Mouse (Mus musculus) heart, embryonic 16.5 days (tissue): ENCODE measurements around the gene Dvl1. TPM values are rescaled to one million over a fixed set of nuclear protein-coding genes. Genes with fewer than 3 reads are reported as not detected.
A peak's percentile ranks its signal among the peaks of the same experiment; 100 is the strongest.

Experiments used
- ATAC-seq: fragments of 200-750 bp; cut with Nextera tagmentation; replicated peaks from 2 replicates; pipeline ENCODE4 v1.8.0; 2017; ENCODE audit warnings: moderate number of reproducible peaks; ENCODE audit not compliant: insufficient read depth, low FRiP score; ENCODE audit errors: extremely low read depth
- H3K27ac ChIP-seq: fragments of 300-500 bp; sonication (generic); 2 replicates; pipeline ENCODE4 v1.5.1; 2014; ENCODE audit warnings: mild to moderate bottlenecking, low read length, control low read depth, moderate library complexity
- H3K27me3 ChIP-seq: fragments of 300-500 bp; sonication (generic); 2 replicates; pipeline ENCODE4 v1.6.1; 2014; ENCODE audit warnings: low read length, mixed read lengths; ENCODE audit not compliant: control insufficient read depth, insufficient read depth
- H3K36me3 ChIP-seq: fragments of 300-500 bp; sonication (generic); 2 replicates; pipeline ENCODE4 v1.6.1; 2014; ENCODE audit not compliant: control insufficient read depth, insufficient read depth
- H3K4me1 ChIP-seq: fragments of 300-500 bp; sonication (generic); 2 replicates; pipeline ENCODE4 v1.6.1; 2014; ENCODE audit warnings: low read length, mixed read lengths; ENCODE audit not compliant: control insufficient read depth, insufficient read depth
- H3K4me2 ChIP-seq: fragments of 300-500 bp; sonication (generic); 2 replicates; pipeline ENCODE4 v1.6.1; 2014; ENCODE audit warnings: low read depth, mild to moderate bottlenecking, control low read depth, low read length
- H3K4me3 ChIP-seq: fragments of 300-500 bp; sonication (generic); 2 replicates; pipeline ENCODE4 v1.5.1; 2014; ENCODE audit warnings: mild to moderate bottlenecking, control low read depth, low read length
- H3K9ac ChIP-seq: fragments of 300-500 bp; sonication (generic); 2 replicates; pipeline ENCODE4 v1.6.1; 2014; ENCODE audit warnings: low read length, control low read depth
- H3K9me3 ChIP-seq: fragments of 300-500 bp; sonication (generic); replicated peaks from 2 replicates; pipeline ENCODE4 v1.6.1; 2016; ENCODE audit warnings: low read length; ENCODE audit not compliant: control insufficient read depth
- WGBS: fragments of 180-500 bp; shearing (Covaris S2); extraction: QIAGEN DNeasy Blood & Tissue Kit; methylation state at CpG from one replicate; pipeline ENCODE4 v1.1.7; 2014; 5-methylcytosine and 5-hydroxymethylcytosine counted together
- polyA plus RNA-seq: library from polyadenylated mRNA; unstranded; fragments of >200 nt; fragmentation: Nextera tagmentation; extraction: Ambion mirVana; gene quantifications from 2 replicates; pipeline ENCODE4 v1.2.1, GENCODE M21; 2015

Gene Dvl1
- polyA plus RNA-seq, 1 experiment from 2014 or later = 3.5 TPM

- Histone ChIP-seq H3K9me3 (0 out of 2 replicates have a peak, but pooled peaks cover 2% of the 10 kb centered on the region), H3K9ac (peak overlapping the region; percentile 11; the same call in 1 of the 2 replicates), H3K4me1 (peaks cover 38% of the 10 kb centered on the region), H3K4me3 (no peak overlapping the region), H3K36me3 (no peaks in the 10 kb centered on the region), H3K4me2 (0 out of 2 replicates have a peak overlapping the region, but pooled peaks have one; percentile 18), H3K27me3 (peaks cover 3% of the 10 kb centered on the region; the same call in 1 of the 2 replicates), H3K27ac (peak overlapping the region; percentile 87)
- 43% methylated on average over 11 of the region's 11 CpGs for WGBS
- no peak for ATAC-seq
These were observed 9.7 kb upstream of the Dvl1 start for GRCm38 (mm10) chr4:155837404-155838010.

DNA sequence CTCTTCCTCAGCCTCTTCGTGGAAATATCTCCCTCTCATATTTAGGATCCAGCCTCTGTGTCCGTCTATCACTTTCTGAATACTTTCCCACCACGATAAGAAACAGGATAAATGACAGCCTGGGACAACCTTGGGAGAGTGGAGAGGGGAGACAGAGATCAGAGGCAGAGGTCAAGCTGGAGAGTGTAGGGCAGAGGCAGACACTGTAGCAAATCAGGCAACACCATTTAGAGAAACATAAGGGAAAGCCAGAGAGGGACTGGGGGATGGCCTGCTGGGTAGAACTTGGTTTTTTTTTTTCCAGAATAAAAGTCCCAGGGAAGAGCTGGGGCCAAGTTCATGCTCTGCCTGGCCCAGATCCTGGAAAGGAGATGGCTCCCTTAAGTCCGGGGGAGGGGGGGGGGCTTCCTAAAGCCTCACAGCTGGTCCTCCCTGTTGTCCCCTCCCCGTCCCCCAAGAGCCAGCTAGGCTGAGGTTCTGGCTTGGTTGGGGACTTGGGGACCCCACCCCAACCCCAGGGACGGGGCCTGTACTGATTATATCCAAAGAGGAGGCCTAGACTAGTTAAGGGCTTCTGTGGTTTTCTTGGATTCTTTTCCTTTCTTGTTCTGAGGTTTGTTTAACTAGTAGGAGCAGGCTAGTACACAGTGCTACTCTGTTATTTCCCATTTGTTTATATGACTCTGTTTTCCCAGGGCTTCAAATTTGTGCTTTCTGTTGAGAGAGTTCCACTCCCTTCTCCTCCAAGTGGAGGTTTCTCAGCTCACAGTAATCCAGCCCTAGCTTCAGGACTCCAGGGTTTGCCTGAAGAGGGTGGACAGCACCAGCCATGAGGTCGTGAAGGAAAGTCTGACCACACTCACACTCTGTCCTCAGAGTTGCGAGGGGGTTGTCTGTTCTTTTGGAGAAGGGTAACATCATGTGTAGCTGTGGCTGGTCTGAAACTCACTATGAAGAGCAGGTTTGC, 8.7 kb upstream of the Dvl1 start:
- Histone ChIP-seq H3K36me3 (no peaks in the 10 kb centered on the region), H3K9me3 (0 out of 2 replicates have a peak, but pooled peaks cover 2% of the 10 kb centered on the region), H3K4me1 (peaks cover 38% of the 10 kb centered on the region), H3K27ac (peak overlapping the region; percentile 87), H3K9ac (peak overlapping the region; percentile 11; the same call in 1 of the 2 replicates), H3K27me3 (peaks cover 3% of the 10 kb centered on the region; the same call in 1 of the 2 replicates), H3K4me3 (no peak overlapping the region), H3K4me2 (peak overlapping the region; percentile 72; the same call in 1 of the 2 replicates)
- ATAC-seq = no peak
- 31% methylated on average over 8 of the region's 8 CpGs for WGBS

- H3K9me3 ChIP-seq = 0 out of 2 replicates have a peak, but pooled peaks cover 2% of the 10 kb centered on the region
- WGBS = 12% methylated on average over 16 of the region's 16 CpGs
- H3K27me3 ChIP-seq = peaks cover 3% of the 10 kb centered on the region; the same call in 1 of the 2 replicates
- peaks cover 31% of the 10 kb centered on the region for H3K4me1 ChIP-seq
- ATAC-seq = peak; percentile 85
- H3K4me2 ChIP-seq = peak within 1 kb of the TSS; percentile 72
- H3K27ac ChIP-seq = peak within 1 kb of the TSS; percentile 87
- no peaks in the 10 kb centered on the region for H3K36me3 ChIP-seq
- H3K4me3 ChIP-seq = peak within 1 kb of the TSS; percentile 52
- H3K9ac ChIP-seq = peak within 1 kb of the TSS; percentile 68
These were observed 7.7 kb upstream of the Dvl1 start, which contains the start of gene Mxra8 for GRCm38 (mm10) chr4:155839483-155839910. Gene Mxra8 (plus strand): TSS chr4:155839680.

DNA sequence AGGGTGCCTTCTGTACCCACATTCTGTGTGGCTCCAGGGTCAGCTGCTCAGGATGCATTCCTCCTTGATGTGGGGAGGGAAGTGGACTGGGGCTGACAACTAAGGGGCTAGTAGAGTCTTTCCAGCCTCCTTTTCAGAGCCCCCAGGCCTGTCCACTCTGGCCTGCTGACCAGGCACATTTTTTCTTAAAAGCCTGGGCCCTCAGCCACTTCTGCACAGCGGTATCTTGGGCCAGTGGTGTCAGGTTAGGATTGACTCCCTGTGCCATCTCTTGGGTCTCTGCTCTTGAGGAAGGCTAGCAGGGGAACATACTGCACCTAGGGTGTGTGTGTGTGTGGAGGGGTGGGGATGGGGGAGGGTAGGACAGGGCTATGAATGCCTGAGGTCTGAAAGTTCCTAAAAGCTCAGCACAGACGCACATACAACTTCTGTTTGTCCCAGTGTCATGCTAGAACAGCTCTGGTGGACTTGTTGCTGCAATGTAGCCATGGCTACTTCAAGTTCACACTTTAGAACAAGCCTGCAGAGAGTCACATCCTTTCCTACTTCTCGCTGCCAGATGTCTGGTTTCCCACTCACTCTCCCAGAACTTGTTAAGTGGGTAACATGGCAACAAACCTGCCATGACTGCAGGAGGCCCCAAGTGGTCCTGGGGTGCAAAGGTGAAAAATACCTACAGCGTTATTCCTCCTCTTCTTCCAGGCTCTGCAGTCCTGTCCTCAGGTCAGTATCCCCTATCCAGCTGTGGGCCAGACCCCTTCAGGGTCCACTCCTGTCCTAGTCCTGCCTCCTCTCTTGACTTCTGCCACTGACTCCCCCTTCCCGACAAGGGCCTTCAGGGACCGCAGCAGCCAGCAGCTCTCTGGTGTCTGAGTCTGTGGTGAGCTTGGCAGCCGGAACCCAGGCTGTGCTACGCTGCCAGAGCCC, 6.9 kb upstream of the Dvl1 start:
- H3K9ac ChIP-seq = peak overlapping the region; percentile 68
- ATAC-seq = no peak
- H3K4me1 ChIP-seq = peaks cover 31% of the 10 kb centered on the region
- H3K4me2 ChIP-seq = peak overlapping the region; percentile 72
- no peaks in the 10 kb centered on the region for H3K36me3 ChIP-seq
- 0 out of 2 replicates have a peak, but pooled peaks cover 2% of the 10 kb centered on the region for H3K9me3 ChIP-seq
- peak overlapping the region; percentile 52 for H3K4me3 ChIP-seq
- 15% methylated on average over 8 of the region's 8 CpGs for WGBS
- peaks cover 3% of the 10 kb centered on the region; the same call in 1 of the 2 replicates for H3K27me3 ChIP-seq
- peak overlapping the region; percentile 80 for H3K27ac ChIP-seq

DNA sequence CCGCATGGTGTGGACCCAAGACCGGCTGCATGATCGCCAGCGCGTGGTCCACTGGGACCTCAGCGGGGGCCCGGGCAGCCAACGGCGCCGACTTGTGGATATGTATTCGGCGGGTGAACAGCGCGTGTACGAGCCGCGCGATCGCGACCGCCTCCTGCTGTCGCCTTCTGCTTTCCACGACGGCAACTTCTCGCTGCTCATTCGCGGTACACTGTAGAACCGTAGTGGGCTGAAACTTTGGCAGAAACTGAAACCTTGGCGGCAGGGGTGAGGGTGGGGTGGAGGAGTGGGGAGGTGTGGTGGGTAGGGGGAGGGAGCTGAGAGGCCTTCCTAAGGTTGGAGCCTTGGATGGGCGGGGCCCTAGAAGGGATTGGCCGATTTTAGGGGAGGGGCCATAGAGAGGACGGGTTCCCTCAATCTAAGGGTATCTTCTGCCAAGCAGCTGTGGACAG, 6.2 kb upstream of the Dvl1 start:
- H3K4me2 ChIP-seq = peak overlapping the region; percentile 72
- peak; percentile 4 for ATAC-seq
- 0 out of 2 replicates have a peak overlapping the region, but pooled peaks have one; percentile 80 for H3K27ac ChIP-seq
- H3K4me1 ChIP-seq = peaks cover 31% of the 10 kb centered on the region
- under 1% methylated on average over 32 of the region's 32 CpGs for WGBS
- peak overlapping the region; percentile 68 for H3K9ac ChIP-seq
- H3K36me3 ChIP-seq = no peaks in the 10 kb centered on the region
- H3K9me3 ChIP-seq = 0 out of 2 replicates have a peak, but pooled peaks cover 2% of the 10 kb centered on the region
- peak overlapping the region; percentile 52 for H3K4me3 ChIP-seq
- peaks cover 3% of the 10 kb centered on the region; the same call in 1 of the 2 replicates for H3K27me3 ChIP-seq

GRCm38 (mm10) chr4:155841651-155842270, 5.4 kb upstream of the Dvl1 start:
- peaks cover 34% of the 10 kb centered on the region for H3K4me1 ChIP-seq
- H3K36me3 ChIP-seq = no peaks in the 10 kb centered on the region
- ATAC-seq = no peak
- WGBS = 48% methylated on average over 38 of the region's 38 CpGs
- H3K27ac ChIP-seq = no peak overlapping the region
- peaks cover 3% of the 10 kb centered on the region; the same call in 1 of the 2 replicates for H3K27me3 ChIP-seq
- H3K9ac ChIP-seq = no peak overlapping the region
- peak overlapping the region; percentile 72 for H3K4me2 ChIP-seq
- peak overlapping the region; percentile 52; the same call in 1 of the 2 replicates for H3K4me3 ChIP-seq
- H3K9me3 ChIP-seq = 0 out of 2 replicates have a peak, but pooled peaks cover under 1% of the 10 kb centered on the region

- H3K36me3 ChIP-seq = no peaks in the 10 kb centered on the region
- H3K4me2 ChIP-seq = no peak overlapping the region
- H3K9ac ChIP-seq = no peak overlapping the region
- peaks cover 26% of the 10 kb centered on the region for H3K4me1 ChIP-seq
- H3K9me3 ChIP-seq = no peaks in the 10 kb centered on the region
- no peak for ATAC-seq
- peaks cover 3% of the 10 kb centered on the region; the same call in 1 of the 2 replicates for H3K27me3 ChIP-seq
- WGBS = 89% methylated on average over 5 of the region's 5 CpGs
- no peak overlapping the region for H3K4me3 ChIP-seq
- H3K27ac ChIP-seq = no peak overlapping the region
These were observed 4.0 kb upstream of the Dvl1 start for GRCm38 (mm10) chr4:155843231-155843630.
